Mouse (Mus musculus): ENCODE results near the gene Zfp341. TPM values are rescaled to one million over a fixed set of nuclear protein-coding genes. Genes with fewer than 3 reads are reported as not detected.
A peak's percentile ranks its signal among the peaks of the same experiment; 100 is the strongest.

The Zfp341 gene
- polyA plus RNA-seq, 1 experiment from 2014 or later = 1.0 TPM

GRCm38 (mm10) chr2:154682712-154683111, 69.6 kb downstream of the Zfp341 start:
- H3K4me3 ChIP-seq (ENCODE audit: low read depth, low read length) = no peak overlapping the region
- no peak overlapping the region for H3K9ac ChIP-seq
- no peak for ATAC-seq (ENCODE audit: insufficient read depth)
- H3K27ac ChIP-seq (ENCODE audit: low read depth) = 0 out of 2 replicates have a peak overlapping the region, but pooled peaks have one; percentile 18
- DNase-seq = no peak
- TF ChIP-seq CTCF (IDR thresholded peaks at IDR 0.05; ENCODE audit: low read depth) = no peak
- H3K27me3 ChIP-seq (ENCODE audit: insufficient read depth, low read length) = no peaks in the 10 kb centered on the region
- H3K4me1 ChIP-seq (ENCODE audit: insufficient read depth) = peaks cover 3% of the 10 kb centered on the region; the same call in 1 of the 2 replicates
- 59% methylated on average over 1 of the region's 1 CpGs for WGBS
- no peaks in the 10 kb centered on the region for H3K9me3 ChIP-seq (ENCODE audit: low read depth, low read length)
- no peaks in the 10 kb centered on the region for H3K36me3 ChIP-seq (ENCODE audit: insufficient read depth)
- H3K4me2 ChIP-seq = no peak overlapping the region

GRCm38 (mm10) chr2:154684901-154685470, 71.9 kb downstream of the Zfp341 start:
- no peak overlapping the region for H3K9ac ChIP-seq
- ATAC-seq (ENCODE audit: insufficient read depth) (no peak), DNase-seq (no peak)
- no peak overlapping the region for H3K27ac ChIP-seq (ENCODE audit: low read depth)
- TF ChIP-seq CTCF (IDR thresholded peaks at IDR 0.05; ENCODE audit: low read depth) = no peak
- 95% methylated on average over 7 of the region's 7 CpGs for WGBS
- H3K36me3 ChIP-seq (ENCODE audit: insufficient read depth) = peaks cover 6% of the 10 kb centered on the region
- H3K9me3 ChIP-seq (ENCODE audit: low read depth, low read length) = no peaks in the 10 kb centered on the region
- no peak overlapping the region for H3K4me3 ChIP-seq (ENCODE audit: low read depth, low read length)
- H3K4me1 ChIP-seq (ENCODE audit: insufficient read depth) = no peaks in the 10 kb centered on the region
- H3K4me2 ChIP-seq = no peak overlapping the region
- H3K27me3 ChIP-seq (ENCODE audit: insufficient read depth, low read length) = no peaks in the 10 kb centered on the region

GRCm38 (mm10) chr2:154685772-154686171, 72.7 kb downstream of the Zfp341 start:
- Histone ChIP-seq H3K4me1 (ENCODE audit: insufficient read depth) (no peaks in the 10 kb centered on the region), H3K27ac (ENCODE audit: low read depth) (no peak overlapping the region), H3K9ac (no peak overlapping the region), H3K4me2 (no peak overlapping the region), H3K36me3 (ENCODE audit: insufficient read depth) (peaks cover 12% of the 10 kb centered on the region), H3K9me3 (ENCODE audit: low read depth, low read length) (no peaks in the 10 kb centered on the region), H3K27me3 (ENCODE audit: insufficient read depth, low read length) (no peaks in the 10 kb centered on the region), H3K4me3 (ENCODE audit: low read depth, low read length) (no peak overlapping the region)
- DNase-seq (no peak), ATAC-seq (ENCODE audit: insufficient read depth) (no peak)
- 79% methylated on average over 3 of the region's 3 CpGs for WGBS
- TF ChIP-seq CTCF (IDR thresholded peaks at IDR 0.05; ENCODE audit: low read depth) = no peak

GRCm38 (mm10) chr2:154686819-154687218, 73.7 kb downstream of the Zfp341 start:
- no peaks in the 10 kb centered on the region for H3K9me3 ChIP-seq (ENCODE audit: low read depth, low read length)
- 86% methylated on average over 3 of the region's 3 CpGs for WGBS
- ATAC-seq (ENCODE audit: insufficient read depth) = no peak

GRCm38 (mm10) chr2:154689391-154689790, 76.3 kb downstream of the Zfp341 start:
- no peak overlapping the region for H3K4me2 ChIP-seq
- no peak overlapping the region for H3K9ac ChIP-seq
- H3K36me3 ChIP-seq (ENCODE audit: insufficient read depth) = peaks cover 43% of the 10 kb centered on the region
- no peaks in the 10 kb centered on the region for H3K27me3 ChIP-seq (ENCODE audit: insufficient read depth, low read length)
- H3K4me3 ChIP-seq (ENCODE audit: low read depth, low read length) = no peak overlapping the region
- H3K4me1 ChIP-seq (ENCODE audit: insufficient read depth) = no peaks in the 10 kb centered on the region
- ATAC-seq (ENCODE audit: insufficient read depth) (no peak), DNase-seq (peak; percentile 37)
- 69% methylated on average over 14 of the region's 14 CpGs for WGBS
- TF ChIP-seq CTCF (IDR thresholded peaks at IDR 0.05; ENCODE audit: low read depth) = no peak
- no peaks in the 10 kb centered on the region for H3K9me3 ChIP-seq (ENCODE audit: low read depth, low read length)
- H3K27ac ChIP-seq (ENCODE audit: low read depth) = no peak overlapping the region

More at GRCm38 (mm10) chr2:154686819-154687218, 73.7 kb downstream of the Zfp341 start:
- peaks cover 20% of the 10 kb centered on the region for H3K36me3 ChIP-seq (ENCODE audit: insufficient read depth)
- DNase-seq = no peak
- H3K4me3 ChIP-seq (ENCODE audit: low read depth, low read length) = no peak overlapping the region
- no peak overlapping the region for H3K27ac ChIP-seq (ENCODE audit: low read depth)
- TF ChIP-seq CTCF (IDR thresholded peaks at IDR 0.05; ENCODE audit: low read depth) = no peak
- H3K9ac ChIP-seq = no peak overlapping the region
- no peaks in the 10 kb centered on the region for H3K27me3 ChIP-seq (ENCODE audit: insufficient read depth, low read length)
- no peak overlapping the region for H3K4me2 ChIP-seq
- H3K4me1 ChIP-seq (ENCODE audit: insufficient read depth) = no peaks in the 10 kb centered on the region

GRCm38 (mm10) chr2:154690959-154691358, 77.9 kb downstream of the Zfp341 start:
- Histone ChIP-seq H3K36me3 (ENCODE audit: insufficient read depth) (peaks cover 58% of the 10 kb centered on the region), H3K4me1 (ENCODE audit: insufficient read depth) (no peaks in the 10 kb centered on the region), H3K27me3 (ENCODE audit: insufficient read depth, low read length) (no peaks in the 10 kb centered on the region), H3K4me3 (ENCODE audit: low read depth, low read length) (no peak overlapping the region), H3K9ac (no peak overlapping the region), H3K9me3 (ENCODE audit: low read depth, low read length) (no peaks in the 10 kb centered on the region), H3K4me2 (no peak overlapping the region), H3K27ac (ENCODE audit: low read depth) (no peak overlapping the region)
- no peak for ATAC-seq (ENCODE audit: insufficient read depth)
- no peak for TF ChIP-seq CTCF (IDR thresholded peaks at IDR 0.05; ENCODE audit: low read depth)
- DNase-seq = no peak
- WGBS = 95% methylated on average over 5 of the region's 5 CpGs

- Histone ChIP-seq H3K9me3 (ENCODE audit: low read depth, low read length) (no peaks in the 10 kb centered on the region), H3K27me3 (ENCODE audit: insufficient read depth, low read length) (no peaks in the 10 kb centered on the region), H3K4me2 (no peak overlapping the region), H3K27ac (ENCODE audit: low read depth) (peak overlapping the region; percentile 61; the same call in 1 of the 2 replicates), H3K9ac (no peak overlapping the region), H3K36me3 (ENCODE audit: insufficient read depth) (peaks cover 58% of the 10 kb centered on the region), H3K4me1 (ENCODE audit: insufficient read depth) (no peaks in the 10 kb centered on the region), H3K4me3 (ENCODE audit: low read depth, low read length) (no peak overlapping the region)
- no peak for TF ChIP-seq CTCF (IDR thresholded peaks at IDR 0.05; ENCODE audit: low read depth)
- WGBS = 70% methylated on average over 11 of the region's 11 CpGs
- no peak for DNase-seq
- ATAC-seq (ENCODE audit: insufficient read depth) = peak; percentile 53
These were observed 80.3 kb downstream of the Zfp341 start for GRCm38 (mm10) chr2:154693186-154693940.
